Mouse (Mus musculus): ENCODE measurements at regions not wholly inside any gene's neighbourhood (a gene's known extent, or its start where the extent isn't known, plus 50 kb on each side); places are given as distances from the start of the nearest gene placed in this dataset.

DNA sequence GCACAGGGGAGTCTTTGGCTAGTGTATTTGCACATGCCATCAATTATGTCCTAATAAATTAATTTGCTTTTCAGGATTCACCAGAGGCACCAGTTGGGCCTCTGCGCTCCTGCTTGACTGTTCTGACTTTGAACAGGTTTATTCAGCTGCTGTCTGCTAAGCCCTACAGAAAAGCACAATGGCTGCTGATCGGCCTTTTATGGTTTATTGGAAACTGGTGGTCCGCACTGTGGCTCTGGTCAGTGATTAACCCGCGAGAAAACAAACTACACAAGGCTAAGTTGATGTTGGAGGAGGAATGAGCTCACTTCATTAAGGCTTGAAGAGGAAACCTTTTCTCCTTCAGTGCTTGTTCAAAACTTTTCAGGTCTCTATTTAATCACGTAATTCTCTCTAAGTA lies 208.4 kb upstream of the Gpr101 start:
- DNase-seq (ENCODE audit: low read depth, low spot score): no peak

DNA sequence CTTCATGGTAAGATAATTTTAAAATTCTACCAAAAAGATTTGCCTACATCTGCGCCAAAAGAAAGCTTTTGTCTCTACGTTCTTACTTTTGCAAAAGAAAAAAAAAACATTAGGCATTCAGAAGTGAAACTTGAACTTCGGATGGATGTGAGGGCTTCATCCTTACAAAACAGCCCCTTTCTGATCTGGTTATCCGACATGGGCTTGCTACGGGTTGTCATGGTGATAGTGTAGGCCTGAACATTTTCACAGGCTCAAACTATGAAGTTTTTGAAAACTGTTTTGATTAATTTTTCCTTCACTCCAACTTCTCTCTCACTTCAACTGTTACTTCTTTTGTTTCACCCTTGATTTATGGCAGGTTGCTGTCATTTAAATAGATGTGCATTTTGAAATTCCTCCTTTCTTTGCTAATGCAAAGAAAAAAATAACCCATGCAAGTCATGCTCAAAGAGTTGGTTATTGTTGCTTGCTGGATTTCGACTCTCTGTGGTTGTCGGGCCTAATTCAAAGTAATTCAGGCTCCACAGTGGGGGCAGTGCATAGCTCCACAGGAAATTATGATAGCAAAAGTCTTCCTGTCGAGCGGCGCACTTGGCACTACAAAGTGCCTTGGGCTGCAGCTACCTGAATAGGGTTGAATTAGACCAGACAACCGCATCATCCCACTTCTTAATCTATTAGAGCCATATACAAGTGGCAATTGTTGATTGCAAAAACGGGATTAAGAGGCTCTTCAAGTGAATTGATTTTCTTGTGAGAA lies 205.7 kb upstream of the Gpr101 start:
- no peak for DNase-seq (ENCODE audit: low read depth, low spot score)

DNA sequence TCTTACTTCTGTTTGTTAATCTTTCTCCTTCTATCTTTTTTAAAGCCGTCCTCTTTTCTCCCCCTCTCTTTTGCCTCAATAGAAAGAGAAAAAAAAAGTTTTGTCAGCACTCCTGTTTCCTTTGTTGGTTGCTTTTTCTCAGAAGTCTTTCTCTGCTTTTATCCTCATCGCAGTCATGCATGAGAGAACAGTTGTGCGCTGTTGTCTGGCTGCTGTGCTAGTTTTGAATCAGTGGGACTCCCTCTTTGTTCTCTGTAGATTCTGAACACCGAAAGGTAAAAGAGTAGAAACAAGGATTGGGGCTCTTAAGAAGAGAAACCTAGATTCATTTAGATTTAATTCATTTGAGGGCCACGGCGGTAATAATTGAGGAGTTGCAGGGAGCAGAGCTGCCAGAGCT lies 204.9 kb upstream of the Gpr101 start:
- no peak for DNase-seq (ENCODE audit: low read depth, low spot score)

DNA sequence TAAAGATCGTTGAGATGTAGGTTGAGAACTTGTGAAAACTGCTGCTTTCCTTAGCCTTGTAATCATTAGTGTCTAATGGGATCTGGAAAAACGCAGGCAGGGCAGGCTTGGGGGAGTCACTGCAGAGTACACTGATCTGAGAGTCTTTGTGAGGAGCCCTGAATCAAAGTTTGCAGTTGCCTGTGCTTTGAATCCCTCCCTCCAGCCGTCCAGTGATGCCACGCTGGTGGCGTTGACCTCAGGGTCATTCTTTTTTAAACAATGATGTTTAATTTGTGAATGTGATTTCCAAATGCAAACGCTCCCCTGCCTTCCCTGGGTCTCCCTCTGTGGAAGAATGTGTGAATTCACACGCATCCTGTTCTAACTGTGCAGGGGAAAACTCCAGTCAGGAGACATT lies 204.4 kb upstream of the Gpr101 start:
- DNase-seq (ENCODE audit: low read depth, low spot score): no peak

DNA sequence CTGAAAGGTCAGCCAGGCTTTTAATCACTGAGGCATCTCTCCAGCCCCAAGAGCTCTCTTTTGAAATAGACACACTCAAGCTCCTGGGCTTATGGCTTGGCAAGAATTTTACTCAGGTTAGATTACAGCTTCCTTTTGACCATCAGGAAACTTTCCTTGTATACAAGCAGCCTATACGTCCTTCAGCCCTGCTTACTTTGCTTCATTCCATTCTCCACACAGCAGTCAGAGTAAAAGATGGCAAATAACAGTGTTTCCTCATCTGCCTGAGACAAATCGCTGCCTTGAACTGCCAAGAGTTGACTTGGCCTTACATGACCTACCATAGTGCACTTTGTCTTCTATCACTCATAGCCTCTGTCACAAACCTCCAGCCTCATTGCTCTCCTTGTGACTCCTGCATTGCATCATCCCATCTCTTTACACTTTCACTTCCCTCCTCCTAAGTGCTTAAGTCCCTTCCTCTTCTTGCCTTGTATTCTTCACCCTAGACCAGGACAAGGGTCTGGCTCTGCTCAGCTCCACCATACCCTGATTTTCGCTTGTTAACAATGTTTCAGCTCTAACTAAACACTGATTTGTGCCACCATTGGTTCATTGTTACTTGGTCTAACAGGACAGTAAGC lies 203.2 kb upstream of the Gpr101 start:
- DNase-seq (ENCODE audit: low read depth, low spot score): no peak

DNA sequence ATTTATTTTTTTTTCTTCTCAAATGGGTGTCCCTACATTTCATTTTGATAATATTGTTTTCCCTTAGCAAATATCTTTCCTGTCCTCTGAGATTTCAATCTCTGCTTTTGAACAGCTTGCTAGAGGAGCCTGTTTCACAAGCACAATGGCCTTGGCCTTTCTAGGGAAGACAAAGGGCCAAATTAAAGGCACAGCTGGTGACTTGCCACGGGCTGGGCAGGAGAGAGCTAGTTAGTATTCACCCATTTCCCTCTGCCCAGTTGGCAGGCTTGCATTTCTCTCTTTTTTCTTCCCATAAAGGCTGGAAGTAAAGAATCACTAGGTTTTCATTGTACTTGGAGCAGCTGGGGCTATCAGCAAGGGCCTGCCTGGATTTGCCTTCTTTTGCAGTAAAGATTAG lies 188.9 kb upstream of the Gpr101 start:
- peak; percentile 24 for DNase-seq (ENCODE audit: low read depth, low spot score)

DNA sequence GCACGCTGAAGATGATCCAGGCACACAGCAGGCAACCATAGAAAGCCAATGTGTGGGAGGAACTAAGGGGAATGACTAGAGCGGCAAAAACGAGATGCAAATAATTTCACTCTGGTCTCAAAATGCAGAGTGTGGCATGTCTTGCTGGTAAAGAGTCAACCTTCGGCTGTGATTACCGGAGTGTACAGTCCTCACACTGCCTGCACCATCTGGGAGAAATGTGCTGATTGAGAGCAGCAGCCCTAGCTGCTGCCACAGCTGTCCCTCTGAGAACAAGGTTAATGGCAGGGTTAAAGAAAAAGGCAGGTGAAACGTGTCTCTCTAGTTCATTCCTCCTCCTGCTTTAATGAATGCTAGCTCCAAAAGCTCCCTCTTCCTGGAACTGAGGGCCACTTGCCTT lies 173.2 kb upstream of the Gpr101 start:
- DNase-seq (ENCODE audit: low read depth, low spot score): no peak

DNA sequence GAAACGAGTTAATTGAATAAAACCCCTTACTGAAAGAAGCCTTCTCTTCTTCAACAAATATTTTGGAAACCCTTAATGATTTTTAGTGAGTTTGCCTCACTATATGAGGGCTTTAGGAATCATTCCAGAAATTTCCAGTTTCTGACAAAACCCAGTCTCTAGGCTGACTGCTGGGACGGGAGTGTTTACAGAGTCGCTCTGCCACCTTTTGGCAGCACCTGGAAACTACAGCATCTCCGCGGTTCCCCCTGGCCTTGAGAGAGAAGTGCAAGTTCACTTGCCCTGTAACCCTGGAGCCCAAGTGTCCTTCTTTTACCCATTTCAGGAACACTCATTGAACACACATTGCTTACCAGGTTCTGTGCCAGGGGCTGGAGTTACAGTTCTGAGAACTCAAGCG lies 171.4 kb upstream of the Gpr101 start:
- peak; percentile 40 for DNase-seq (ENCODE audit: low read depth, low spot score)

DNA sequence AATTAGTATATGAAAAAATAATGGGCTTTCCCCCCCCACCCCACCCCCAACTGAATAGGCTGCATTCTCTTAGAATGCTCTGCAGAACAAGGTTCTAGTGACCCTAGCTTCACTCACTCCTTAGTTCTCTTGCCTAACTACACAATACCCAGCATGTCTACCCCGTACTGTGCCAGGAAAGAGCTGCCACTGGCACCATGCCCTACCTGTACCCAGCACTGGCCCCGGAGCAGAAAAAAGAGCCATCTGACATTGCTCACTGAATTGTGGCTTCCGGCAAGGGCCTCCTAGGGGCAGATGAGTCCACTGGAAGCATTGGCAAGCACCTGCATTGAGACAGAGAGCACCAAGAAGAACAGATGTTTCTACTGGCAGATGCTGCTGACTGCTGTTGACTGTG lies 156.0 kb upstream of the Gpr101 start:
- no peak for DNase-seq (ENCODE audit: low read depth, low spot score)

DNA sequence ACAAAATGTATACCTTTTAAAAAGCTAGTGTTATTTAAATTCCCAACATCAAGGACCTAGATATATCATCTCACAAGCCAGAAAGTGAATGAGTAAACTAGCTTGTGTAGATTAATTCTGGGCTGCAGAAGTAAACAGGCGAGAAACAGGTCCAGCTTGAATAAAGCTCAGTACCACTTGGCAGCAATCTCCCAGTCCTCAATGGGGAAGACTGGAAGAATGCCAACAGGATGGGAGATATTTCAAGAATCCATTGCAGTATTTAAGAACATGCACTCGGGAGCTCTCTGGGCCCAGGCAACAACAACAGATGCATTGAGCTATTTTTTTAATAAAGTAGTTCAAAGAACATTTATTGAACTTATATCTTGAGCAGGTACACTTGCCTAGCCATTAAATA lies 152.5 kb upstream of the Gpr101 start:
- no peak for DNase-seq (ENCODE audit: low read depth, low spot score)

DNA sequence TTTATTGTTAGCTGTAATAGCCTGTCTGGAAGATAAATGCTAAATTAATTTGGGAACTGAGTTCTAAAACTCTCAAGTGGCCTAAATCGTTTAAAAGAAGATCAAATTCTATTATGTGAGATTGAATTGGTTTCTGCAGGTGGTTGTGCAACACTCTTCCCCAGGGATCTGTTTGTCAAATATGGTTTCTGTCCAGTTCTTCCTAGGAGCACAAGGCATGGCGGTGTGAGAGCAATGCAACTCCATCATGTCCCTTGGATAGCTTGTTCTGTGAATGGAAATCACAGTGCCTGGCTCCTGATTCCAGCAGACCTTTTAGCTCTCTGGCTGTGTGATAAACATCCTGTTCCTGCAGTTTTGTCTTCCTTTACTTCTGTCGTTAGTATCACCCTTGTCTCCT lies 151.9 kb upstream of the Gpr101 start:
- no peak for DNase-seq (ENCODE audit: low read depth, low spot score)

Data from R1 (cell line).